25 mouse cellular contexts compared by ENCODE assay signal in the genomic region with DNA sequence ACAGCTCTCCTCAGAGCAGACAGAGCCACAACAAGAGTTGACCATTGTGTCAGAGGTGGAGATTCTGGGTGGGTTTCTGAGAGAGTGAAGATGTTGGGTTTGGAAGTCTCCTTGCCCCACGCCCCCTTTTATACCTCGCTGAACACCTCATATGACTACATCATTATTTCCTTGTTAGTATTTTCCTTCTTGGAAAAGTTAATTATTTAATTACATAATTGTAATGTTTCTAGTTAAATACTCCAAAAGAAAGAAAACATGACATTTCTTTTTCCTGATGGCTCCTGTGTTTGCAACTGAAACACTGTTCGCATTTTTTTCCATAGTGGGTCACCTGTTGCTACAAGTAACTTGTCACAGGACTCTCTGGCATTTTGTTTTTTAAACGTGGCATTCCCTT. TPM values are rescaled to one million over a fixed set of nuclear protein-coding genes. Genes with fewer than 3 reads are reported as not detected.
"Had no signal": no experiment of that assay in that cellular context is flagged by ENCODE, and none has a peak within 500 bp of the region (broad histone marks: within the 10 kb centered on the region; RNA-seq: fewer than 3 reads in every experiment).

A gene (minus strand): TSS at position 101 of the 400 bp plus-strand sequence.

- H3K9me3 ChIP-seq: embryonic facial prominence, embryonic 10.5 days; embryonic facial prominence, embryonic 12.5 days; embryonic facial prominence, embryonic 13.5 days; embryonic facial prominence, embryonic 15.5 days; forebrain, embryonic 10.5 days; forebrain, embryonic 12.5 days; forebrain, embryonic 13.5 days; forebrain, embryonic 15.5 days; heart, embryonic 10.5 days had no signal

- H3K4me3 ChIP-seq: embryonic facial prominence, embryonic 10.5 days; embryonic facial prominence, embryonic 12.5 days; embryonic facial prominence, embryonic 13.5 days; embryonic facial prominence, embryonic 15.5 days; erythroblast, embryonic 14.5 days; forebrain, embryonic 10.5 days; forebrain, embryonic 12.5 days; forebrain, embryonic 13.5 days; forebrain, embryonic 15.5 days; gastrocnemius, adult 2 months; heart, adult 2 months; heart, embryonic 10.5 days had no signal

- ATAC-seq: forebrain, embryonic 13.5 days; forebrain, embryonic 14.5 days; forebrain, embryonic 15.5 days; forebrain, embryonic 16.5 days; forebrain, postnatal 0 days had no signal

- H3K36me3 ChIP-seq: embryonic facial prominence, embryonic 10.5 days; embryonic facial prominence, embryonic 12.5 days; embryonic facial prominence, embryonic 13.5 days; embryonic facial prominence, embryonic 15.5 days; forebrain, embryonic 10.5 days; forebrain, embryonic 12.5 days; forebrain, embryonic 15.5 days; heart, embryonic 10.5 days had no signal

- H3K4me1 ChIP-seq: embryonic facial prominence, embryonic 10.5 days; embryonic facial prominence, embryonic 12.5 days; embryonic facial prominence, embryonic 13.5 days; embryonic facial prominence, embryonic 15.5 days; forebrain, embryonic 10.5 days; forebrain, embryonic 12.5 days; forebrain, embryonic 13.5 days; forebrain, embryonic 15.5 days; heart, embryonic 10.5 days had no signal

- H3K27me3 ChIP-seq: embryonic facial prominence, embryonic 12.5 days; embryonic facial prominence, embryonic 13.5 days; embryonic facial prominence, embryonic 15.5 days; forebrain, embryonic 12.5 days; forebrain, embryonic 13.5 days; forebrain, embryonic 15.5 days had no signal

RNA-seq across cellular contexts. Expression of the gene that starts here (rescaled TPM):
- total RNA-seq: common myeloid progenitor, adult 5-6 weeks; forebrain, postnatal 0 days; gastrocnemius, adult 18-20 months; gastrocnemius, adult 2 months; gastrocnemius, adult 8-10 months; gastrocnemius, postnatal 10 days; gastrocnemius, postnatal 14 days; gastrocnemius, postnatal 25 days; gastrocnemius, postnatal 36 days; gastrocnemius, postnatal 4 days; heart, adult 18-20 months; heart, adult 2 months; heart, adult 8-10 months had no signal
